Mouse (Mus musculus): ENCODE measurements at regions not wholly inside any gene's neighbourhood (a gene's known extent, or its start where the extent isn't known, plus 50 kb on each side); places are given as distances from the start of the nearest gene placed in this dataset.

DNA sequence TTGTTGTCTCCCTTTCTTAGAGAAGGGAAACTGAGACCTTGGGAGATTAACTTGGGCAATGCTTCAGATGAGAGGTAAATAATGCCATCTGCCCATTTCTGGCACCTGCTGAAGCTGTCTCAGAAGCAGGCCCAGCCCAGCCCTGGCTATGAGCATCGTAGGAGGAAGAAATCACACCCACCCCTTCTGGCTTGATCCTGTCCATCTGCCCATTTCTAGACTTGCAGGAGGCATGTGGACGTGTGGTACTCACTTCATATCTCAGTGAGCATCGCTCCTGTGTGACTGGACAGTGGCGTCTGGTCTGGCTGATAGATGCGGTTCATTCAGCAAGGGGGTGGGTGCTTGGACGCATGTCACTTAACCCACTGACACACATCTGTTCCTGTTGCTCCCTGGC is 146.0 kb downstream of the H2afy start:
- Histone ChIP-seq H3K4me1 (ENCODE audit: control insufficient read depth, insufficient read depth, low read length) (peaks cover 3% of the 10 kb centered on the region; the same call in 1 of the 2 replicates), H3K27ac (ENCODE audit: insufficient read depth, low read length) (no peak overlapping the region), H3K4me3 (ENCODE audit: insufficient read depth, low read length) (no peak overlapping the region)
- TF ChIP-seq POLR2A (IDR thresholded peaks at IDR 0.05; ENCODE audit: extremely low read depth, insufficient read depth, low read length) = no peak
- TF ChIP-seq CTCF (IDR thresholded peaks at IDR 0.05; ENCODE audit: extremely low read depth, insufficient read depth, low read length) = no peak

DNA sequence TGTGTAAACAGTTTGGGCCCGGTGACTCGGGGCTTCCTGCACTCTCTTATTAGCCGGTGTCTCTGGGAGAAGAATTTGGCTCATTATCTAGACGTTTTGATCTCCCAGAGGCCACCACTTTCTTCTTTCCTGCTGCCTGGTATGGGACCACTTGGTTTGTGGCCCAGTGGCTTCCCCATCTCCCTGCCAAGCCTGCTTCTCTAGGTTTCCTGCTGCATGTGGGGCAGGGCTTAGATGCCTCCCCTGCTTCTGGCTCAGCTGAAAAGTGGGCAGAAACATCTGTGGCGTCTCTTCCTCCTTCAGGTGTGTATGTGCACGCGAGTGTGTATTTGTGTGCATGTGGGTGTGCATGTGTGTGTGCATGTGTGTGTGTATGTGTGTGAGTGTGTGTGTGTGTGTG is 146.8 kb downstream of the H2afy start:
- TF ChIP-seq POLR2A (IDR thresholded peaks at IDR 0.05; ENCODE audit: extremely low read depth, insufficient read depth, low read length) (no peak), CTCF (IDR thresholded peaks at IDR 0.05; ENCODE audit: extremely low read depth, insufficient read depth, low read length) (no peak)
- no peak overlapping the region for H3K27ac ChIP-seq (ENCODE audit: insufficient read depth, low read length)

DNA sequence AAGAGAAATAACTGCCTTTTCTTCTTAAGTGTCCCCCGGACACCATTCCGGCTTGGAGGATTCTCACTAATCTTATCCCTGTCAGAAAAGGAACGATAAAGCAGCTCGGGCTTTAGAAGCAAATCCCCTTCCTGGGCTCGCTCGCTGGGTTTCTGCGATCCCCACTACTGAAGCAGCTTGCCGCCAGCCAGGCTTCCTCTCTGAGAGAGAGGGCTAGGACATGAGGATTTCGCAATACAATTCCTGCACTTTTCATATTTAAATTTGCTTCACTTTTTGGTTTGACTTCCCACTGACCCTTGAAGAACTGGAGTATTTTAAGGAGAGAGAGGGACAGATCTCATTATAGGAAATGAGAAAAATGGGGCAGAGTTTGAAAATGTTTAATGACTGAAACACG is 149.4 kb upstream of the Pitx1 start:
- no peak overlapping the region for H3K27ac ChIP-seq (ENCODE audit: insufficient read depth, low read length)
- H3K4me1 ChIP-seq (ENCODE audit: control insufficient read depth, insufficient read depth, low read length) = peaks cover 3% of the 10 kb centered on the region; the same call in 1 of the 2 replicates
- no peak for TF ChIP-seq CTCF (IDR thresholded peaks at IDR 0.05; ENCODE audit: extremely low read depth, insufficient read depth, low read length)
- TF ChIP-seq POLR2A (IDR thresholded peaks at IDR 0.05; ENCODE audit: extremely low read depth, insufficient read depth, low read length) = no peak
- no peak overlapping the region for H3K4me3 ChIP-seq (ENCODE audit: insufficient read depth, low read length)

More for the DNA sequence above, 146.8 kb downstream of the H2afy start:
- Histone ChIP-seq H3K4me3 (ENCODE audit: insufficient read depth, low read length) (no peak overlapping the region), H3K4me1 (ENCODE audit: control insufficient read depth, insufficient read depth, low read length) (peaks cover 3% of the 10 kb centered on the region; the same call in 1 of the 2 replicates)

DNA sequence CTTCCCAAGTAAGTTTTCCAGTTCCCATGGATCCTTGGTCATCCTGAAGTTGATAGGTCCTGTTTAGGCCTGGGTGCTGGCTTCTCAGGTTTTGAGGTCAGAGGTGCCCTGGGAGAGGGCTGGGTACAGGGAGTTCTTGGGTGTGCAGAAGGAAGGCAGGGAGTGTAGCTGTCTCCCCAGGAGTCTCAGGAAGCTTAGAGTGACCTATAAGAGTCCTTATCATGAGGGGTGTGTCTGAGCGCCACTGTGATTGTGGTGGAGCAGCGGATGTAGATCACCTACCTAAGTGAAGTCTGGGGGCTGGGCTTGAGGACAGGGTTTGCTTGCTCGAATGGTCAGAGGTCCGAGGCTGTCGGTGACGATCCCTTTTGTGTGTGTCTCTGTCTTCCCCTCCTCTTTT is 148.8 kb upstream of the Pitx1 start:
- H3K4me3 ChIP-seq (ENCODE audit: insufficient read depth, low read length) = no peak overlapping the region
- no peak for TF ChIP-seq CTCF (IDR thresholded peaks at IDR 0.05; ENCODE audit: extremely low read depth, insufficient read depth, low read length)
- no peak for TF ChIP-seq POLR2A (IDR thresholded peaks at IDR 0.05; ENCODE audit: extremely low read depth, insufficient read depth, low read length)
- H3K4me1 ChIP-seq (ENCODE audit: control insufficient read depth, insufficient read depth, low read length) = peaks cover 2% of the 10 kb centered on the region; the same call in 1 of the 2 replicates
- no peak overlapping the region for H3K27ac ChIP-seq (ENCODE audit: insufficient read depth, low read length)

DNA sequence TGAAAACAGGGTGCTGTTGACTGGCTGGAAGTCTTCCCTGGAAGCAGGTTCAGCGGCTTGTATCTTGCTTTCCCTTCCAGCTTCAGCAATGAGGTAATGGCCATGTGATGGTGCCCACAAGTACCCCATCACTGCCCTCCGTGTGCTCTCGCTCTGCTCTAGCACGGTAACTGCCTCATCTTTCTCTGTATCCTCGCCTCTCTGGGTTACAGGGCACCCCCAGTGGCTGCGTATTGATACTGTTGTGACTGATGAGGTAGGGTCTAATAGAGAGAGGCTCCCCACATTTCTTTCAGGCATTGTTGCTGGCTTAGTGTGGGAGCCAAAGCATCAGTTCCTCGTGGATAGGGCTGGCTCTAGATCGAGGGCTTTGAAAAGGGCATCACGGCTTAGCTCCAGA is 147.9 kb upstream of the Pitx1 start:
- Histone ChIP-seq H3K4me3 (ENCODE audit: insufficient read depth, low read length) (no peak overlapping the region), H3K27ac (ENCODE audit: insufficient read depth, low read length) (no peak overlapping the region), H3K4me1 (ENCODE audit: control insufficient read depth, insufficient read depth, low read length) (no peaks in the 10 kb centered on the region)
- TF ChIP-seq POLR2A (IDR thresholded peaks at IDR 0.05; ENCODE audit: extremely low read depth, insufficient read depth, low read length) = no peak
- no peak for TF ChIP-seq CTCF (IDR thresholded peaks at IDR 0.05; ENCODE audit: extremely low read depth, insufficient read depth, low read length)

DNA sequence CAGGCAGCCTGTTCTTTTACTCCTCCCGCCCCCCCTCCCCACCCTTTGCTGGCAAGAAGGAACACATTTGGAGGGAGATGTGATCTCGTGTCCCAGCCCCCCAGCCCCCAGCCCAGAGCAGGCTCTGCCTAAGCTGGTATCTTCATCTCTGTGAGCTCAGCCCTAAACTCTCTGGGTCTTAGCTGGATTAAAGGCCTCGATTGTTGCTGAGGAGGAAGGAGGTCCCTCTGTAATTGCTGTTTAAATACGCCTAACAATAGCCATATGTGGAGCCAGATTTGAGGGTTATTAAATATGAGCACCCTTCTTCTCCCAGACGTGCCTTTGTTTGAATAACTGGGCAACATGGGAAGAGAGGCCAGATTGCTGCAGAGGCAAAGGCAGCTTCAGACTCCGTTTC is 145.0 kb upstream of the Pitx1 start:
- H3K4me1 ChIP-seq (ENCODE audit: control insufficient read depth, insufficient read depth, low read length) = no peaks in the 10 kb centered on the region
- no peak overlapping the region for H3K4me3 ChIP-seq (ENCODE audit: insufficient read depth, low read length)
- no peak for TF ChIP-seq CTCF (IDR thresholded peaks at IDR 0.05; ENCODE audit: extremely low read depth, insufficient read depth, low read length)
- no peak for TF ChIP-seq POLR2A (IDR thresholded peaks at IDR 0.05; ENCODE audit: extremely low read depth, insufficient read depth, low read length)
- H3K27ac ChIP-seq (ENCODE audit: insufficient read depth, low read length) = no peak overlapping the region

DNA sequence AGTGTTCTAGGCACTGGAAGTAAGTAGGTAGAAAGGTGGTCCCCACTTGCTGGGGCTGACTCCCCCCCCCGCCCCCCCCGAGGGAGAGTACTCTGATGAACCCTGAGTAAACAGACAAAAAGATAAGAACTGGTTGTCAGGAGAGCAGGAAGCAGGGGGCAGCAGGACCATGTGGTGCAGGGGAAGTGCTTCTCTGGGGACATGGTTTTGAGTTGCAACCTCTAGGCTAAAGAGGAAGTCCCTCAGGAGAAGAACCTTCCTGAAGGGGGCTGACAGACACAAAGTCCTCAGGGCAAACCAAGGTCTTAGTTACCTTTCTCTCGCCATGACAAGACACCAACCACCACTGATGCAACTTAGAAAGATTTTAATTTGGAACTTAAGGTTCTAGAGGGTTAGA is 141.9 kb upstream of the Pitx1 start:
- no peak overlapping the region for H3K4me3 ChIP-seq (ENCODE audit: insufficient read depth, low read length)
- no peaks in the 10 kb centered on the region for H3K4me1 ChIP-seq (ENCODE audit: control insufficient read depth, insufficient read depth, low read length)
- TF ChIP-seq CTCF (IDR thresholded peaks at IDR 0.05; ENCODE audit: extremely low read depth, insufficient read depth, low read length) (no peak), POLR2A (IDR thresholded peaks at IDR 0.05; ENCODE audit: extremely low read depth, insufficient read depth, low read length) (no peak)
- H3K27ac ChIP-seq (ENCODE audit: insufficient read depth, low read length) = no peak overlapping the region

DNA sequence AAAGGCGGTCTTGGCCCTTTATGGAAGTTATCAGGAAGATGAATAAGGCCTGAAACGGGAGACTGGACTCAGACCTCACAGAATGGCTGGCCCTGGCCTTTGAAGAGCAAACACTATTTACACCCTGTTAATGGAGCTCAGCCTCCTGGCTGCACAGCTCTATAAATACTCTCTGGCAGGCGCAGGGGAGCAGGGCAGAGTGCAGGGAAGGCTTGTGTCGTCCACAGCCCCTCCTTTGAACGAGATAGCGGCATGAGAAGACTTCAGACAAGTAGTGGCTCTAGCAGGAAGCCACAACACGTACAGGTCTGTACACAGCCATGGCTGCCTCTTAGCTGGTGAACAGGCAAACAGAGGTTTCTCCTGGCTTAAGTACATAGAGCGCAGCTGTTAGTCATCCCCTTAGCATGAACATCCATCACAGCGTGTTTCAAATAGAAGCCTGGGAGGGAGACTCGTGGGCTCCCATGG is 141.0 kb upstream of the Pitx1 start:
- Histone ChIP-seq H3K4me1 (ENCODE audit: control insufficient read depth, insufficient read depth, low read length) (no peaks in the 10 kb centered on the region), H3K27ac (ENCODE audit: insufficient read depth, low read length) (no peak overlapping the region), H3K4me3 (ENCODE audit: insufficient read depth, low read length) (no peak overlapping the region)
- TF ChIP-seq POLR2A (IDR thresholded peaks at IDR 0.05; ENCODE audit: extremely low read depth, insufficient read depth, low read length) (no peak), CTCF (IDR thresholded peaks at IDR 0.05; ENCODE audit: extremely low read depth, insufficient read depth, low read length) (no peak)

DNA sequence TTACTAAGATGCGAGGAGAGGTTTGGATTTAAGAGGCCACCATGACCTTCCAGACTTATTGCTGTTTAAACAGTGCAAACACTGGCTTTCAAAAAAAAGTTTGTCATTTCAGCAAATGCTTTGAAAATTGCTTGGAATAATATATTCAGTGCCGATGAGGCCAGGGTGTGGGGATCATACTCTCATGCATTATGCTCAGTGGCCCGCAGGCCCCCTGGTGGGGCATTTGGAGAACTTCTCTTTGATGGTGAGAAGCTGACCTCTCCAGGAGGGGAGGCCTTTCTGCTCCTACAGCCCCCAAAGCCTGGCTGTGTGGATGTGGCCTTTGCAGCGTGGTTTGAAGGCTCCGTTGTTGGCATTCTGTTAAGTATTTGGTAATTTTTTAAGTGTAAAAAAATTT is 138.1 kb upstream of the Pitx1 start:
- TF ChIP-seq POLR2A (IDR thresholded peaks at IDR 0.05; ENCODE audit: extremely low read depth, insufficient read depth, low read length) (no peak), CTCF (IDR thresholded peaks at IDR 0.05; ENCODE audit: extremely low read depth, insufficient read depth, low read length) (no peak)
- H3K27ac ChIP-seq (ENCODE audit: insufficient read depth, low read length) = no peak overlapping the region
- no peak overlapping the region for H3K4me3 ChIP-seq (ENCODE audit: insufficient read depth, low read length)
- no peaks in the 10 kb centered on the region for H3K4me1 ChIP-seq (ENCODE audit: control insufficient read depth, insufficient read depth, low read length)

DNA sequence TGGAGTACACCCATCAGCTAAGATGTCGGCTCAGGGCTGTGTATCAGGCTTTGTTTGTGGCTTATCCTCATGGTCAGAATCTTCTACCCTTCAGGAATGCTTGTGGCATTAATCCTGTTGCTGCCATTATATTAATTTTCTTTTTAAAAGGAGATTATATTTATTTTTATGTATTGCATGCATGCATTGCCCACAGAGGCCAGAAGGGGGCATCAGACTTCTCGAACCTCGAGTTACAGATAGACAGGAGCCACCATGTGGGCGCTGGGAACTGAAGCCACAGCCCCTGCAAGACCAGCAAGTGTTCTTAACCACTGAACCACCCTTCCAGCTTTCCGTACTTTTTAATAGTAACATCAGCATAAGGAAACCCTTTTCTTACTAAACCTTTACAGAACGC is 134.7 kb upstream of the Pitx1 start:
- TF ChIP-seq POLR2A (IDR thresholded peaks at IDR 0.05; ENCODE audit: extremely low read depth, insufficient read depth, low read length) (no peak), CTCF (IDR thresholded peaks at IDR 0.05; ENCODE audit: extremely low read depth, insufficient read depth, low read length) (no peak)
- H3K4me3 ChIP-seq (ENCODE audit: insufficient read depth, low read length) = no peak overlapping the region
- H3K27ac ChIP-seq (ENCODE audit: insufficient read depth, low read length) = no peak overlapping the region
- H3K4me1 ChIP-seq (ENCODE audit: control insufficient read depth, insufficient read depth, low read length) = no peaks in the 10 kb centered on the region
